Mouse (Mus musculus) midbrain, postnatal 0 days (tissue): ENCODE data around the gene Naa35. TPM values are rescaled to one million over a fixed set of nuclear protein-coding genes. Genes with fewer than 3 reads are reported as not detected.

Source experiments
- ATAC-seq: fragments of 200-750 bp; cut with Nextera tagmentation; 2 replicates; pipeline ENCODE4 v1.8.0; 2017; ENCODE audit warnings: moderate number of reproducible peaks, mild to moderate bottlenecking, moderate TSS enrichment, moderate library complexity; ENCODE audit not compliant: low FRiP score
- DNase-seq: peaks from one replicate; pipeline ENCODE4 v3.0.0-alpha.2; 2015; ENCODE audit warnings: low spot score
- H3K27ac ChIP-seq: fragments of 300-500 bp; sonication (generic); 2 replicates; pipeline ENCODE4 v1.5.1; 2014; ENCODE audit warnings: low read depth, mild to moderate bottlenecking, low read length, mixed read lengths
- H3K27me3 ChIP-seq: fragments of 300-500 bp; sonication (generic); 2 replicates; pipeline ENCODE4 v1.6.1; 2014; ENCODE audit warnings: low read length, control low read depth, mixed read lengths; ENCODE audit not compliant: insufficient read depth
- H3K36me3 ChIP-seq: fragments of 300-500 bp; sonication (generic); 2 replicates; pipeline ENCODE4 v1.6.1; 2014; ENCODE audit warnings: low read length, control low read depth, mixed read lengths; ENCODE audit not compliant: insufficient read depth
- H3K4me1 ChIP-seq: fragments of 300-500 bp; sonication (generic); 2 replicates; pipeline ENCODE4 v1.6.1; 2014; ENCODE audit warnings: mild to moderate bottlenecking, control low read depth, antibody characterized with exemption, low read length, mixed read lengths; ENCODE audit not compliant: insufficient read depth
- H3K4me2 ChIP-seq: fragments of 300-500 bp; sonication (generic); 2 replicates; pipeline ENCODE4 v1.6.1; 2014; ENCODE audit warnings: low read depth, mild to moderate bottlenecking, low read length, mixed read lengths; ENCODE audit not compliant: poor library complexity, severe bottlenecking
- H3K4me3 ChIP-seq: fragments of 300-500 bp; sonication (generic); 2 replicates; pipeline ENCODE4 v1.5.1; 2014; ENCODE audit warnings: low read depth, mild to moderate bottlenecking, low read length, moderate library complexity
- H3K9ac ChIP-seq: fragments of 300-500 bp; sonication (generic); replicated peaks from 2 replicates; pipeline ENCODE4 v1.6.1; 2014; ENCODE audit warnings: mild to moderate bottlenecking, low read length, moderate library complexity, mixed read lengths; ENCODE audit not compliant: poor library complexity, severe bottlenecking
- H3K9me3 ChIP-seq: fragments of 300-500 bp; sonication (generic); 2 replicates; pipeline ENCODE4 v1.6.1; 2016; ENCODE audit warnings: low read length, control low read depth
- CTCF ChIP-seq: IDR thresholded peaks from 2 replicates; pipeline ENCODE4 v1.5.1; 2016; ENCODE audit warnings: antibody characterized with exemption, mild to moderate bottlenecking
- WGBS: fragments of 180-500 bp; shearing (Covaris S2); extraction: QIAGEN DNeasy Blood & Tissue Kit; methylation state at CpG from one replicate; pipeline ENCODE4 v1.1.7; 2014; 5-methylcytosine and 5-hydroxymethylcytosine counted together
- polyA plus RNA-seq: library from polyadenylated mRNA; unstranded; fragments of >200 nt; fragmentation: Nextera tagmentation; extraction: Ambion mirVana; gene quantifications from 2 replicates; pipeline ENCODE4 v1.2.1, GENCODE M21; 2015
- total RNA-seq: library from RNA; depleted of rRNA; stranded (reverse); fragments of >200 nt; gene quantifications from 2 replicates; pipeline ENCODE4 v1.2.3, GENCODE M21; 2014

Naa35 gene
- total and polyA plus RNA-seq, 2 experiments from 2014 or later, result 47.2 to 117 TPM

GRCm38 (mm10) chr13:59660371-59660770, 75.3 kb downstream of the Naa35 start:
- WGBS, result 99% methylated on average over 3 of the region's 3 CpGs
- ATAC-seq (no peak), DNase-seq (no peak)
- H3K9ac ChIP-seq, result no peak overlapping the region
- H3K4me1 ChIP-seq, result no peaks in the 10 kb centered on the region
- no peak overlapping the region for H3K4me2 ChIP-seq
- H3K36me3 ChIP-seq, result no peaks in the 10 kb centered on the region
- no peak overlapping the region for H3K27ac ChIP-seq
- TF ChIP-seq CTCF, result no peak
- no peaks in the 10 kb centered on the region for H3K27me3 ChIP-seq
- no peaks in the 10 kb centered on the region for H3K9me3 ChIP-seq
- H3K4me3 ChIP-seq, result no peak overlapping the region

- Histone ChIP-seq H3K4me1 (no peaks in the 10 kb centered on the region), H3K36me3 (no peaks in the 10 kb centered on the region), H3K4me2 (no peak overlapping the region), H3K9me3 (no peaks in the 10 kb centered on the region), H3K9ac (no peak overlapping the region), H3K27ac (no peak overlapping the region), H3K27me3 (no peaks in the 10 kb centered on the region), H3K4me3 (no peak overlapping the region)
- ATAC-seq (no peak), DNase-seq (no peak)
- WGBS, result 94% methylated on average over 8 of the region's 8 CpGs
- TF ChIP-seq CTCF, result no peak
These were observed 76.3 kb downstream of the Naa35 start for GRCm38 (mm10) chr13:59661387-59661786.

GRCm38 (mm10) chr13:59661966-59662365, 76.9 kb downstream of the Naa35 start:
- TF ChIP-seq CTCF, result no peak
- H3K9ac ChIP-seq, result no peak overlapping the region
- H3K27me3 ChIP-seq, result no peaks in the 10 kb centered on the region
- ATAC-seq, result no peak
- H3K36me3 ChIP-seq, result no peaks in the 10 kb centered on the region
- no peak overlapping the region for H3K27ac ChIP-seq
- 96% methylated on average over 12 of the region's 12 CpGs for WGBS
- H3K4me3 ChIP-seq, result no peak overlapping the region
- DNase-seq, result no peak
- no peaks in the 10 kb centered on the region for H3K4me1 ChIP-seq
- H3K4me2 ChIP-seq, result no peak overlapping the region
- no peaks in the 10 kb centered on the region for H3K9me3 ChIP-seq

GRCm38 (mm10) chr13:59663939-59664712, 79.1 kb downstream of the Naa35 start:
- no peak overlapping the region for H3K9ac ChIP-seq
- no peak for ATAC-seq
- 93% methylated on average over 19 of the region's 19 CpGs for WGBS
- no peaks in the 10 kb centered on the region for H3K9me3 ChIP-seq
- no peak overlapping the region for H3K4me2 ChIP-seq
- H3K4me3 ChIP-seq, result no peak overlapping the region
- H3K4me1 ChIP-seq, result no peaks in the 10 kb centered on the region
- no peaks in the 10 kb centered on the region for H3K27me3 ChIP-seq
- H3K27ac ChIP-seq, result no peak overlapping the region
- no peak for DNase-seq
- TF ChIP-seq CTCF, result no peak
- H3K36me3 ChIP-seq, result no peaks in the 10 kb centered on the region

- H3K27ac ChIP-seq, result no peak overlapping the region
- H3K4me1 ChIP-seq, result no peaks in the 10 kb centered on the region
- ATAC-seq (no peak), DNase-seq (no peak)
- no peaks in the 10 kb centered on the region for H3K36me3 ChIP-seq
- no peak for TF ChIP-seq CTCF
- H3K9ac ChIP-seq, result no peak overlapping the region
- H3K9me3 ChIP-seq, result no peaks in the 10 kb centered on the region
- H3K27me3 ChIP-seq, result no peaks in the 10 kb centered on the region
- WGBS, result 84% methylated on average over 5 of the region's 5 CpGs
- no peak overlapping the region for H3K4me2 ChIP-seq
- H3K4me3 ChIP-seq, result no peak overlapping the region
These were observed 82.7 kb downstream of the Naa35 start for GRCm38 (mm10) chr13:59667763-59668162.

- H3K27me3 ChIP-seq, result no peaks in the 10 kb centered on the region
- no peak for TF ChIP-seq CTCF
- no peak overlapping the region for H3K27ac ChIP-seq
- no peaks in the 10 kb centered on the region for H3K4me1 ChIP-seq
- no peaks in the 10 kb centered on the region for H3K9me3 ChIP-seq
- ATAC-seq, result no peak
- no peak overlapping the region for H3K9ac ChIP-seq
- no peak overlapping the region for H3K4me3 ChIP-seq
- no peaks in the 10 kb centered on the region for H3K36me3 ChIP-seq
- no peak overlapping the region for H3K4me2 ChIP-seq
- 83% methylated on average over 11 of the region's 11 CpGs for WGBS
- DNase-seq, result no peak
These were observed 83.5 kb downstream of the Naa35 start for GRCm38 (mm10) chr13:59668501-59669093.
